Mouse (Mus musculus) lung, postnatal 36 days (tissue): ENCODE measurements at regions not wholly inside any gene's neighbourhood (a gene's known extent, or its start where the extent isn't known, plus 50 kb on each side); places are given as distances from the start of the nearest gene placed in this dataset.

ENCODE experiments used
- DNase-seq: peaks from one replicate; pipeline ENCODE4 v3.0.0; 2022; ENCODE audit warnings: mixed read lengths

GRCm38 (mm10) chr3:21942912-21943311 lies 133.5 kb upstream of the Tbl1xr1 start:
- no peak for DNase-seq

- DNase-seq, result no peak
Measured at GRCm38 (mm10) chr3:21945775-21946174, 130.7 kb upstream of the Tbl1xr1 start.

GRCm38 (mm10) chr3:21947320-21948073 lies 129.0 kb upstream of the Tbl1xr1 start:
- DNase-seq, result no peak

GRCm38 (mm10) chr3:21948074-21948659 lies 128.3 kb upstream of the Tbl1xr1 start:
- DNase-seq, result no peak

GRCm38 (mm10) chr3:21949459-21949858 lies 127.0 kb upstream of the Tbl1xr1 start:
- DNase-seq, result no peak

GRCm38 (mm10) chr3:21950571-21950970 lies 125.9 kb upstream of the Tbl1xr1 start:
- DNase-seq, result no peak

- DNase-seq, result no peak
Measured at GRCm38 (mm10) chr3:21951446-21952285, 124.8 kb upstream of the Tbl1xr1 start.

GRCm38 (mm10) chr3:21952695-21953415 lies 123.6 kb upstream of the Tbl1xr1 start:
- peak; percentile 90 for DNase-seq

- peak; percentile 67 for DNase-seq
Measured at GRCm38 (mm10) chr3:21953416-21953810, 123.0 kb upstream of the Tbl1xr1 start.

GRCm38 (mm10) chr3:21955681-21956080 lies 120.8 kb upstream of the Tbl1xr1 start:
- DNase-seq, result no peak

- DNase-seq, result peak; percentile 61
Measured at GRCm38 (mm10) chr3:21957105-21957504, 119.3 kb upstream of the Tbl1xr1 start.

GRCm38 (mm10) chr3:21958595-21959286 lies 117.7 kb upstream of the Tbl1xr1 start:
- peak; percentile 39 for DNase-seq

GRCm38 (mm10) chr3:21961091-21961490 lies 115.4 kb upstream of the Tbl1xr1 start:
- DNase-seq, result peak; percentile 40

GRCm38 (mm10) chr3:21961746-21962145 lies 114.7 kb upstream of the Tbl1xr1 start:
- DNase-seq, result no peak

- peak; percentile 77 for DNase-seq
Measured at GRCm38 (mm10) chr3:21962360-21962782, 114.1 kb upstream of the Tbl1xr1 start.

GRCm38 (mm10) chr3:21962921-21963732 lies 113.3 kb upstream of the Tbl1xr1 start:
- peak; percentile 44 for DNase-seq

GRCm38 (mm10) chr3:21963733-21964351 lies 112.6 kb upstream of the Tbl1xr1 start:
- DNase-seq, result no peak

GRCm38 (mm10) chr3:21964438-21964837 lies 112.0 kb upstream of the Tbl1xr1 start:
- DNase-seq, result no peak

GRCm38 (mm10) chr3:21965556-21965955 lies 110.9 kb upstream of the Tbl1xr1 start:
- no peak for DNase-seq

GRCm38 (mm10) chr3:21971731-21972130 lies 104.7 kb upstream of the Tbl1xr1 start:
- no peak for DNase-seq

GRCm38 (mm10) chr3:21973153-21973552 lies 103.3 kb upstream of the Tbl1xr1 start:
- no peak for DNase-seq
